Mouse (Mus musculus): ENCODE results near the gene Ptcra.
"Not testable (repeated sequence)": the region's sequence is repeated elsewhere in the genome, so short reads cannot be mapped to it uniquely, and the experiment has no call there.

Ptcra gene

GRCm38 (mm10) chr17:46771025-46771424, 7.5 kb upstream of the Ptcra start:
- no peak for DNase-seq (ENCODE audit: low read depth)

GRCm38 (mm10) chr17:46770546-46770945, 7.0 kb upstream of the Ptcra start:
- no peak for DNase-seq (ENCODE audit: low read depth)

- DNase-seq (ENCODE audit: low read depth), result no peak
These were observed 4.4 kb upstream of the Ptcra start for GRCm38 (mm10) chr17:46767868-46768267.

- DNase-seq (ENCODE audit: low read depth), result not testable (repeated sequence)
These were observed 1.4 kb upstream of the Ptcra start for GRCm38 (mm10) chr17:46764916-46765315.

- no peak for DNase-seq (ENCODE audit: low read depth)
These were observed 4.8 kb downstream of the Ptcra start for GRCm38 (mm10) chr17:46758753-46759152.

GRCm38 (mm10) chr17:46751794-46752556, 11.5 kb downstream of the Ptcra start, which contains the start of gene Cnpy3:
Gene Cnpy3, minus strand, starts transcription at chr17:46752214.
- peak; percentile 92 for DNase-seq (ENCODE audit: low read depth)

- peak; percentile 65 for DNase-seq (ENCODE audit: low read depth)
These were observed 12.3 kb downstream of the Ptcra start for GRCm38 (mm10) chr17:46751056-46751793.

GRCm38 (mm10) chr17:46750580-46750979, 12.9 kb downstream of the Ptcra start:
- DNase-seq (ENCODE audit: low read depth), result no peak

- DNase-seq (ENCODE audit: low read depth), result no peak
These were observed 14.2 kb downstream of the Ptcra start for GRCm38 (mm10) chr17:46749282-46749681.

GRCm38 (mm10) chr17:46747806-46748205, 15.7 kb downstream of the Ptcra start:
- no peak for DNase-seq (ENCODE audit: low read depth)

- DNase-seq (ENCODE audit: low read depth), result no peak
These were observed 16.3 kb downstream of the Ptcra start for GRCm38 (mm10) chr17:46747234-46747633.

- DNase-seq (ENCODE audit: low read depth), result no peak
These were observed 18.0 kb downstream of the Ptcra start for GRCm38 (mm10) chr17:46745506-46745905.

- DNase-seq (ENCODE audit: low read depth), result no peak
These were observed 20.5 kb downstream of the Ptcra start for GRCm38 (mm10) chr17:46742986-46743385.

- DNase-seq (ENCODE audit: low read depth), result no peak
These were observed 22.2 kb downstream of the Ptcra start for GRCm38 (mm10) chr17:46741305-46741704.

- DNase-seq (ENCODE audit: low read depth), result peak; percentile 50
These were observed 27.4 kb downstream of the Ptcra start for GRCm38 (mm10) chr17:46736160-46736559.

GRCm38 (mm10) chr17:46735287-46735686, 28.2 kb downstream of the Ptcra start:
- DNase-seq (ENCODE audit: low read depth), result no peak

GRCm38 (mm10) chr17:46734055-46734454, 29.5 kb downstream of the Ptcra start:
- DNase-seq (ENCODE audit: low read depth), result no peak

- no peak for DNase-seq (ENCODE audit: low read depth)
These were observed 34.6 kb downstream of the Ptcra start, which contains the start of gene Gnmt for GRCm38 (mm10) chr17:46728904-46729318. Gene Gnmt, minus strand, starts transcription at chr17:46729168.

- no peak for DNase-seq (ENCODE audit: low read depth)
These were observed 35.0 kb downstream of the Ptcra start for GRCm38 (mm10) chr17:46728496-46728895.

GRCm38 (mm10) chr17:46728021-46728420, 35.5 kb downstream of the Ptcra start:
- DNase-seq (ENCODE audit: low read depth), result no peak

GRCm38 (mm10) chr17:46727271-46727670, 36.2 kb downstream of the Ptcra start:
- DNase-seq (ENCODE audit: low read depth), result no peak

- no peak for DNase-seq (ENCODE audit: low read depth)
These were observed 37.5 kb downstream of the Ptcra start for GRCm38 (mm10) chr17:46725731-46726645.
